Mouse (Mus musculus): ENCODE measurements around the gene Pacrg. TPM values are rescaled to one million over a fixed set of nuclear protein-coding genes. Genes with fewer than 3 reads are reported as not detected.

Pacrg gene
- polyA plus RNA-seq, 1 experiment from 2014 or later, result 10.7 TPM

DNA sequence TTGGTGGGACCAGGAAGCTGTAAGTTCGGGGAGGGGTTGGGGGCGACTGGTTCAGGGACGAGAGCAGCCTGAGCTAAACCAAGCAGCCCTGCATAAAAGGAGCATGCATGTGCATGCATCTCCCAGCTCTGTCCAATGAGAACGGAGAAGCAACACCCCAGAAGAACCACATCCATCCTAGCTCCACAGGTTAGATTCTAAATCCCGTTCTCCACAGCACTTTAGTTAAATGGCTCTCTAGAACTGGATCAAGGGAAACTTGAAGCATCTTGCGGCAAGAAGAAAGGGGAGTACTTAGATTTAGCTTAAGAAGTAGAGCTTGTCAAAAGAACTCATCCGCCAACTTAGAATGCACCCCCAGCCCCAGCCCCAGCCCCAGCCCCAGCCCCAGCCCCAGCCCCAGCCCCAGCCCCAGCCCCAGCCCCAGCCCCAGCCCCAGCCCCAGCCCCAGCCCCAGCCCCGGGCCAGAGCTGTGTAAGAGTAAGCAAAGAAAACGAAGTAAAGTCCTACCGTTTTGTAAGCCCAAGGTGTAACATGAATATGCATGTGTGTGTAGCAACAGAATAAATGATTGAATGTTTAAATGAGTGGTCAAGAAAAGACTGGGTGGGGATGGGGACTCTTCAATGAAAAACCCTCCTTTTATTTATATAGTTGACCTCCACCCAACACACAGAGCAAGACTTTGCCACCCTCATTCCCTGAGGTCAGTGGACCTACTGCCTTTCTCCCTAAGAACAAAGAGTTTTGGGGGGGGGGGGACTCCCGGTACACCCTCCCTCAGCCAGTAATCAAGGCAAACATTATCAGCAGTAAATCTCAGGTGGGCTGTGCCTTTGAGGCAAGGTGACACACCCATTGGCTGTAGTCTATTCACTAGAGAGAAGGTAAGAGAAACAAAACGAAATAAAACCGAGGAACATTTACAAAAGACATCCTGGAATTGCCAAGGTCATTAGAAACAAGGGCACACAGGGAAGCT lies 474.3 kb downstream of the Pacrg start:
- Histone ChIP-seq H3K9ac (no peak overlapping the region), H3K27me3 (replicated peaks) (no peaks in the 10 kb centered on the region), H3K36me3 (replicated peaks) (no peaks in the 10 kb centered on the region), H3K9me3 (no peaks in the 10 kb centered on the region), H3K27ac (no peak overlapping the region), H3K4me1 (peaks cover 7% of the 10 kb centered on the region; the same call in 1 of the 2 replicates), H3K4me2 (no peak overlapping the region), H3K4me3 (no peak overlapping the region)
- ATAC-seq (replicated peaks), result no peak
- 53% methylated on average over 13 of the region's 13 CpGs for WGBS

- Histone ChIP-seq H3K9ac (no peak overlapping the region), H3K36me3 (replicated peaks) (no peaks in the 10 kb centered on the region), H3K4me1 (no peaks in the 10 kb centered on the region), H3K27ac (no peak overlapping the region), H3K9me3 (no peaks in the 10 kb centered on the region), H3K4me3 (no peak overlapping the region), H3K27me3 (replicated peaks) (no peaks in the 10 kb centered on the region), H3K4me2 (no peak overlapping the region)
- ATAC-seq (replicated peaks), result no peak
- WGBS, result 86% methylated on average over 3 of the region's 3 CpGs
Measured at GRCm38 (mm10) chr17:10363151-10363550, 477.0 kb downstream of the Pacrg start.

GRCm38 (mm10) chr17:10361882-10362291 lies 478.2 kb downstream of the Pacrg start:
- Histone ChIP-seq H3K27ac (no peak overlapping the region), H3K4me3 (no peak overlapping the region), H3K36me3 (replicated peaks) (no peaks in the 10 kb centered on the region), H3K4me2 (no peak overlapping the region), H3K9ac (no peak overlapping the region), H3K9me3 (no peaks in the 10 kb centered on the region), H3K4me1 (peaks cover 6% of the 10 kb centered on the region), H3K27me3 (replicated peaks) (no peaks in the 10 kb centered on the region)
- no peak for ATAC-seq (replicated peaks)
- WGBS, result 94% methylated on average over 7 of the region's 7 CpGs

DNA sequence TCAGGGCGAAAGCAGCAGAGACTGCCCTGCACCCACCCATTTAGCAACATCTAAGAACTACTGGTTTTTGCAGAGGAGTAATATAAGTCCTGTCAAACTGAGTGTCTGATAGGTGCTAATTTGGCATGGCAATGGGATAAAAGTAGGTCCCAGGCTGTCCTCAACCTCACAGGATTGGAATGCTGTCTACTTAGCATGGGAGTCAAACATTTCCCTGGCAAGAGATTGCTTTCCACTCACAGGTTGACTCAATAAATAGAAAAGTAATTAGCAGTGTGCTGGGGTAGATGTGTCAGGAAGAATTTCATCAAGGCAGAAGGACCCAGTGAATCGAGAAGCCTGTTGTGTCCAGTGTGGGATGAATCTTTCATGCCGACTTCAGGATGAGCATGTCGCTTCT lies 479.4 kb downstream of the Pacrg start:
- Histone ChIP-seq H3K4me2 (no peak overlapping the region), H3K27ac (no peak overlapping the region), H3K36me3 (replicated peaks) (no peaks in the 10 kb centered on the region), H3K4me1 (peaks cover 13% of the 10 kb centered on the region), H3K9ac (no peak overlapping the region), H3K4me3 (no peak overlapping the region), H3K9me3 (no peaks in the 10 kb centered on the region), H3K27me3 (replicated peaks) (no peaks in the 10 kb centered on the region)
- no peak for ATAC-seq (replicated peaks)
- WGBS, result 65% methylated on average over 4 of the region's 4 CpGs

GRCm38 (mm10) chr17:10359466-10359865 lies 480.6 kb downstream of the Pacrg start:
- Histone ChIP-seq H3K4me2 (no peak overlapping the region), H3K36me3 (replicated peaks) (no peaks in the 10 kb centered on the region), H3K9me3 (no peaks in the 10 kb centered on the region), H3K9ac (no peak overlapping the region), H3K4me3 (no peak overlapping the region), H3K27ac (no peak overlapping the region), H3K4me1 (peaks cover 14% of the 10 kb centered on the region), H3K27me3 (replicated peaks) (no peaks in the 10 kb centered on the region)
- 81% methylated on average over 14 of the region's 14 CpGs for WGBS
- no peak for ATAC-seq (replicated peaks)

DNA sequence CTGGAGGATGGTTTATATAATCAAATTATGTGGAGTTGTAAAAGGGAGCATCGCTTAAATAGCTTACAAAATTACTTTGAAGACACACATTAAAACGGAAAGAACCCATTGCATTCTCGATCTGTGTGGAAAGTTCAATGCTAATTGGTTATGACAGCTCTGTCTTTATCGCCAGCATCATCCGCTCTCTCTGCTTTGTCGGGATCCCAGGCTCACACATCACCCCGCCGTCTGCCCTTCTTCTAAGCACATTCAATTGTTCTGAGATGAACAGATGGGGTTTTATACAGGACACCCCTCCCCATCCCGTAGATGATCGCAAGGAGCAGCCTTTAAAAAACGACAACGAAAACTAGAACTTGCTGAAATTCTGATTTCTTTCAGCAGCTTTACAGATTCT lies 482.8 kb downstream of the Pacrg start:
- H3K27ac ChIP-seq, result no peak overlapping the region
- no peaks in the 10 kb centered on the region for H3K9me3 ChIP-seq
- H3K4me1 ChIP-seq, result peaks cover 14% of the 10 kb centered on the region
- 32% methylated on average over 12 of the region's 12 CpGs for WGBS
- peak overlapping the region; percentile 22 for H3K4me2 ChIP-seq
- no peaks in the 10 kb centered on the region for H3K36me3 ChIP-seq (replicated peaks)
- no peak overlapping the region for H3K9ac ChIP-seq
- H3K27me3 ChIP-seq (replicated peaks), result no peaks in the 10 kb centered on the region
- ATAC-seq (replicated peaks), result 0 out of 2 replicates have a peak, but pooled peaks have one; percentile 54
- no peak overlapping the region for H3K4me3 ChIP-seq

DNA sequence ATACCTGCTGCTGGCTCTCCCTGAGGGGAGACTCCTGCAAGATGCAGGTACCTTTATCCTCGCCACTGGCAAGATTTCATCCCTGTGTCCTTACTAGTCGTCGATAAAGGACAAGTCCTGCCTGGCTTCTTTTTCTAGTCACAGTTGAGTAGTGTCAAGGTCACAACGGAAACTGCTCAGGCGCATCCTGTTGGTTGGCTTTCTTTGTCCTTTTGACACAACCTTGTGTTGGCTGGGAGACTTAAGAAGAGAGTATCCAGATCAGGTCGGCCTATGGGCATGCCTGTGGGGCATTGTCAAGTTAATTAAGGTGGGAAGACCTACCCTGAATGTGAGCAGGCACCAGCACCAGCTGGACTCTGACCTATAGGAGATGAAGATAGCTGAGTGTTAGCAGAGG lies 483.8 kb downstream of the Pacrg start:
- no peaks in the 10 kb centered on the region for H3K36me3 ChIP-seq (replicated peaks)
- H3K9ac ChIP-seq, result no peak overlapping the region
- H3K27me3 ChIP-seq (replicated peaks), result no peaks in the 10 kb centered on the region
- peaks cover 14% of the 10 kb centered on the region for H3K4me1 ChIP-seq
- H3K4me3 ChIP-seq, result no peak overlapping the region
- 49% methylated on average over 6 of the region's 6 CpGs for WGBS
- H3K27ac ChIP-seq, result no peak overlapping the region
- no peak for ATAC-seq (replicated peaks)
- H3K9me3 ChIP-seq, result no peaks in the 10 kb centered on the region
- H3K4me2 ChIP-seq, result no peak overlapping the region

DNA sequence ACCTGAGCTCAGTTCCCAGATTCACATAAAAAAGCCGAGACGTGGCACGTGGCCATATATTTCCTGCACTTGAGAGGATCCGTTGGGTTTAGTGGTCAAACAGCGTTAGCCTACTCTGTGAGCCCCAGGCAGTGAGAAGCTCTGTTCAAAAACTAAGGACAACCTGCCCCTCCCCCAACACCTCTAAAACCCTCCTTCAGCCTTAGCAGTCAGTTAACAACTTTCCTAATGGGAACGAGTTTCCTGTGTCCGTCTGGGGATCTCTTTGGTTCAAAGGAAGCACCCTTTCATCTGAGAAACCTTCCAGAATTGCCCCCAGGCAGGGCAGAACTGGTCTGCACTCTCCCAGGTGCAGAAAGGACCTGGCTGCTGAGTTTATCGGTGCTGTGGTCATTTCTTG lies 484.4 kb downstream of the Pacrg start:
- H3K27me3 ChIP-seq (replicated peaks), result no peaks in the 10 kb centered on the region
- no peaks in the 10 kb centered on the region for H3K9me3 ChIP-seq
- H3K4me3 ChIP-seq, result no peak overlapping the region
- peaks cover 14% of the 10 kb centered on the region for H3K4me1 ChIP-seq
- no peak overlapping the region for H3K27ac ChIP-seq
- no peak for ATAC-seq (replicated peaks)
- no peak overlapping the region for H3K9ac ChIP-seq
- H3K4me2 ChIP-seq, result no peak overlapping the region
- no peaks in the 10 kb centered on the region for H3K36me3 ChIP-seq (replicated peaks)
- 36% methylated on average over 8 of the region's 8 CpGs for WGBS

Other genes with a start within 250 kb of the Pacrg start
- 4.8 and 5.0 TPM in 2 replicates for gene Prkn, start 73 bp upstream of the Pacrg start, polyA plus RNA-seq (2015; fragmentation: Nextera tagmentation; extraction: Ambion mirVana)